Mouse (Mus musculus): Measurements from ENCODE around the gene Klri2. TPM values are rescaled to one million over a fixed set of nuclear protein-coding genes. Genes with fewer than 3 reads are reported as not detected.

The Klri2 gene
- polyA plus RNA-seq, 2 experiments = not detected

GRCm38 (mm10) chr6:129680379-129680778 is 59.9 kb downstream of the Klri2 start:
- DNase-seq (ENCODE audit: low spot score) = no peak
- Histone ChIP-seq H3K9ac (ENCODE audit: low read depth, low read length, severe bottlenecking) (no peak overlapping the region), H3K27ac (replicated peaks; ENCODE audit: low read depth, low read length) (no peak overlapping the region), H3K27me3 (ENCODE audit: control insufficient read depth, insufficient read depth, low read length) (no peaks in the 10 kb centered on the region), H3K4me3 (replicated peaks; ENCODE audit: low read length) (no peak overlapping the region), H3K4me2 (replicated peaks; ENCODE audit: low read depth, low read length, severe bottlenecking) (no peak overlapping the region), H3K4me1 (ENCODE audit: control insufficient read depth, insufficient read depth, low read length) (no peaks in the 10 kb centered on the region), H3K9me3 (ENCODE audit: control insufficient read depth, low read length) (no peaks in the 10 kb centered on the region), H3K36me3 (ENCODE audit: control insufficient read depth, insufficient read depth, low read length) (no peaks in the 10 kb centered on the region)
- no peak for TF ChIP-seq POLR2A (IDR thresholded peaks at IDR 0.05; ENCODE audit: borderline replicate concordance, extremely low read depth, insufficient read depth, insufficient read length)
- ATAC-seq (ENCODE audit: low FRiP score, low read depth) = no peak
- 76% methylated on average over 1 of the region's 1 CpGs for WGBS

Small RNA genes within 50 kb of the gene (microRNA-seq; reads per million reads assigned to microRNA genes)
- not detected for gene Mir680-1

Other genes with a start within 250 kb of the Klri2 start
- gene Olr1, start 233.3 kb downstream of the Klri2 start, polyA plus RNA-seq (2012; rRNA removed) = 0.04 and 0.10 TPM in 2 replicates
- not detected in 2 replicates for gene Olr1, start 233.3 kb downstream of the Klri2 start, polyA plus RNA-seq (2014; fragmentation: Nextera tagmentation; extraction: Ambion mirVana)
- gene Tmem52b, start 227.9 kb downstream of the Klri2 start, polyA plus RNA-seq (2012; rRNA removed) = not detected in 2 replicates
- not detected in 2 replicates for gene Tmem52b, start 227.9 kb downstream of the Klri2 start, polyA plus RNA-seq (2014; fragmentation: Nextera tagmentation; extraction: Ambion mirVana)
- gene Gabarapl1, start 207.3 kb downstream of the Klri2 start, polyA plus RNA-seq (2012; rRNA removed) = 45.0 and 46.6 TPM in 2 replicates
- gene Gabarapl1, start 207.3 kb downstream of the Klri2 start, polyA plus RNA-seq (2014; fragmentation: Nextera tagmentation; extraction: Ambion mirVana) = 15.9 and 18.0 TPM in 2 replicates
- 0.03 and 0.05 TPM in 2 replicates for gene Klre1, start 162.6 kb downstream of the Klri2 start, polyA plus RNA-seq (2012; rRNA removed)
- not detected in 2 replicates for gene Klre1, start 162.6 kb downstream of the Klri2 start, polyA plus RNA-seq (2014; fragmentation: Nextera tagmentation; extraction: Ambion mirVana)
- 0.19 and 0.24 TPM in 2 replicates for gene Klrd1, start 148.7 kb downstream of the Klri2 start, polyA plus RNA-seq (2012; rRNA removed)
- 0.28 TPM in 1 of 2 replicates, not detected in the other for gene Klrd1, start 148.7 kb downstream of the Klri2 start, polyA plus RNA-seq (2014; fragmentation: Nextera tagmentation; extraction: Ambion mirVana)
- not detected in 2 replicates for gene Klrk1, start 116.6 kb downstream of the Klri2 start, polyA plus RNA-seq (2012; rRNA removed)
- 0.30 TPM in 1 of 2 replicates, not detected in the other for gene Klrk1, start 116.6 kb downstream of the Klri2 start, polyA plus RNA-seq (2014; fragmentation: Nextera tagmentation; extraction: Ambion mirVana)
- gene Klrc3, start 97.1 kb downstream of the Klri2 start, polyA plus RNA-seq (2012; rRNA removed) = not detected in 2 replicates
- gene Klrc3, start 97.1 kb downstream of the Klri2 start, polyA plus RNA-seq (2014; fragmentation: Nextera tagmentation; extraction: Ambion mirVana) = not detected in 2 replicates
- gene Klrc2, start 79.8 kb downstream of the Klri2 start, polyA plus RNA-seq (2012; rRNA removed) = not detected in 2 replicates
- gene Klrc2, start 79.8 kb downstream of the Klri2 start, polyA plus RNA-seq (2014; fragmentation: Nextera tagmentation; extraction: Ambion mirVana) = not detected in 2 replicates
- not detected in 2 replicates for gene Klrc1, start 61.5 kb downstream of the Klri2 start, polyA plus RNA-seq (2012; rRNA removed)
- not detected in 2 replicates for gene Klrc1, start 61.5 kb downstream of the Klri2 start, polyA plus RNA-seq (2014; fragmentation: Nextera tagmentation; extraction: Ambion mirVana)
- 0.09 TPM in 1 of 2 replicates, not detected in the other for gene Klri1, start 23.4 kb downstream of the Klri2 start, polyA plus RNA-seq (2012; rRNA removed)
- not detected in 2 replicates for gene Klri1, start 23.4 kb downstream of the Klri2 start, polyA plus RNA-seq (2014; fragmentation: Nextera tagmentation; extraction: Ambion mirVana)
- gene Gm156, start 43.8 kb upstream of the Klri2 start, polyA plus RNA-seq (2012; rRNA removed) = not detected in 2 replicates
- not detected in 2 replicates for gene Gm156, start 43.8 kb upstream of the Klri2 start, polyA plus RNA-seq (2014; fragmentation: Nextera tagmentation; extraction: Ambion mirVana)
- gene Gm17631, start 122.2 kb upstream of the Klri2 start, polyA plus RNA-seq (2012; rRNA removed) = not detected in 2 replicates
- not detected in 2 replicates for gene Gm17631, start 122.2 kb upstream of the Klri2 start, polyA plus RNA-seq (2014; fragmentation: Nextera tagmentation; extraction: Ambion mirVana)
- gene Klra17, start 136.2 kb upstream of the Klri2 start, polyA plus RNA-seq (2012; rRNA removed) = 0.05 TPM in 1 of 2 replicates, not detected in the other
- not detected in 2 replicates for gene Klra17, start 136.2 kb upstream of the Klri2 start, polyA plus RNA-seq (2014; fragmentation: Nextera tagmentation; extraction: Ambion mirVana)
- gene Klra5, start 177.2 kb upstream of the Klri2 start, polyA plus RNA-seq (2012; rRNA removed) = not detected in 2 replicates
- gene Klra5, start 177.2 kb upstream of the Klri2 start, polyA plus RNA-seq (2014; fragmentation: Nextera tagmentation; extraction: Ambion mirVana) = not detected in 2 replicates

All from limb, embryonic 14.5 days (tissue).